Mouse (Mus musculus): ENCODE data around the gene Rras.

GRCm38 (mm10) chr7:45043307-45043706 lies 25.5 kb downstream of the Rras start:
- no peak for TF ChIP-seq MAX (IDR thresholded peaks at IDR 0.05)
- no peak for TF ChIP-seq CTCF (IDR thresholded peaks at IDR 0.05; ENCODE audit: control insufficient read depth, insufficient read depth, insufficient read length)
- no peak for TF ChIP-seq CEBPB (IDR thresholded peaks at IDR 0.05; ENCODE audit: low read depth)
- no peak for TF ChIP-seq FOSL1 (IDR thresholded peaks at IDR 0.05; ENCODE audit: insufficient read depth, low read length, poor library complexity, severe bottlenecking)
- no peak for TF ChIP-seq MYOG (IDR thresholded peaks at IDR 0.05; ENCODE audit: control insufficient read depth, extremely low read depth, insufficient read length)

Measured in C2C12 (cell line).